Mouse (Mus musculus) embryonic facial prominence, embryonic 12.5 days (tissue): ENCODE results near the gene Zfp54. TPM values are rescaled to one million over a fixed set of nuclear protein-coding genes. Genes with fewer than 3 reads are reported as not detected.
"Not testable (repeated sequence)": the region's sequence is repeated elsewhere in the genome, so short reads cannot be mapped to it uniquely, and the experiment has no call there.

ENCODE experiments used
- ATAC-seq: fragments of 200-750 bp; cut with Nextera tagmentation; 2 replicates; pipeline ENCODE4 v1.8.0; 2017; ENCODE audit not compliant: insufficient number of reproducible peaks, insufficient read depth, low FRiP score, low TSS enrichment
- H3K27ac ChIP-seq: fragments of 300-500 bp; sonication (generic); 2 replicates; pipeline ENCODE4 v1.5.1; 2016; ENCODE audit warnings: mild to moderate bottlenecking
- H3K27me3 ChIP-seq: fragments of 300-500 bp; sonication (generic); 2 replicates; pipeline ENCODE4 v1.6.1; 2016; ENCODE audit warnings: mild to moderate bottlenecking, moderate library complexity
- H3K36me3 ChIP-seq: fragments of 300-500 bp; sonication (generic); 2 replicates; pipeline ENCODE4 v1.6.1; 2016; ENCODE audit warnings: mild to moderate bottlenecking
- H3K4me1 ChIP-seq: fragments of 300-500 bp; sonication (generic); 2 replicates; pipeline ENCODE4 v1.6.1; 2016
- H3K4me2 ChIP-seq: fragments of 300-500 bp; sonication (generic); replicated peaks from 2 replicates; pipeline ENCODE4 v1.6.1; 2016; ENCODE audit warnings: mild to moderate bottlenecking, moderate library complexity
- H3K4me3 ChIP-seq: fragments of 300-500 bp; sonication (generic); 2 replicates; pipeline ENCODE4 v1.5.1; 2016; ENCODE audit warnings: mild to moderate bottlenecking
- H3K9ac ChIP-seq: fragments of 300-500 bp; sonication (generic); 2 replicates; pipeline ENCODE4 v1.6.1; 2016; ENCODE audit warnings: mild to moderate bottlenecking, moderate library complexity
- H3K9me3 ChIP-seq: fragments of 300-500 bp; sonication (generic); 2 replicates; pipeline ENCODE4 v1.6.1; 2016; ENCODE audit warnings: mild to moderate bottlenecking, moderate library complexity
- WGBS: fragments of 180-500 bp; shearing (Covaris S2); methylation state at CpG from one replicate; pipeline ENCODE4 v1.1.7; 2016; 5-methylcytosine and 5-hydroxymethylcytosine counted together
- polyA plus RNA-seq: library from polyadenylated mRNA; unstranded; fragments of >200 nt; fragmentation: Nextera tagmentation; extraction: Ambion mirVana; gene quantifications from 2 replicates; pipeline ENCODE4 v1.2.1, GENCODE M21; 2016

The Zfp54 gene
- 2.8 and 3.3 TPM in 2 replicates for polyA plus RNA-seq

DNA sequence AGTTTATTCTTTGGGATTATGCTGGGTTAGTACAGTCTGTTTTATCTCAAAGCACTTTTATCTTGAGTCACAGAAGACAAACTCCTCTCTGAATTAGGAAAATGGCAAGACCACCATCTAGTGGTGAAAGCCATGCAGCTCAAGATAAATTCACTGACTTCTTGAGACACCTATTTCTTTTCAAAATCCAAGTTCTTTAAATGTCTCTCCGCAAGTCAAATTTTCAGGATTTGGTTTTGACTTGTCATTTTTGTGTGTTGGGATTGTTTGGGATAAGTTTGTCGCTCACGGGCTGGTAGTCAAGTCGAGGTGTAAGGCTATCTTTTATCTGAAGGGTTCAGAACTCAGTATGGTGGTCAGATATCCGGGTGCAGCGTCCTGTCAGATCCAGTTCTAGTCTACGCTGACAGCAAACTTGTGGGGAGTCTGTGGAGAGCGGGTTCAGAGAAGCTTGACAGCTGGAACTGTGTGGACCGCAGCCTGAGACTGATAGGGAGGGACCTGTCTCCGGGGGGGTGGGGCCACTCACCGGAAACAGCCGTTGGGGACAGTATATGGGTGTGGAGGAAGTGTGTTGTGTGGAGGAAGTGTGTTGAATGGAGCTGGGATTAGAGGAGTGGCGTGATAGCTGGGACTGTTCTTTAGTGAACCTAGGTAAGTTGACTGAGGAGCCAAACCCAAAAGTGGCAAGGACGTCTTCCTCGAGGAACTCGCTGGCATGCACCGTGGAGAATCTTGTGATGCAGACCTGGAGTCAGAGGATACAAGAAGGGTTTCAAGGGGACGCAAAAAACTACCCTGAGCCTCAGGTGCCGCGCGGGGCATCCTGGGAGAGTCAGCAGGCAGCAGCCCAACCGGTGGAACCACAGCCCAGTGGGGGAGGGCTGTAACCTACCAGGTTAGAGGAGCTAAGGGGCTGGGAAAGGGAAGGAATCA lies at the start of gene Zfp54:
Gene Zfp54 (plus strand): TSS at position 564 of the 936 bp plus-strand sequence.
- Histone ChIP-seq H3K36me3 (no peaks in the 10 kb centered on the region), H3K4me2 (peak within 1 kb of the TSS; percentile 88), H3K27ac (peak within 1 kb of the TSS; percentile 36; the same call in 1 of the 2 replicates), H3K9me3 (no peaks in the 10 kb centered on the region), H3K27me3 (no peaks in the 10 kb centered on the region), H3K9ac (peak within 1 kb of the TSS; percentile 36; the same call in 1 of the 2 replicates), H3K4me1 (no peaks in the 10 kb centered on the region), H3K4me3 (peak within 1 kb of the TSS; percentile 47)
- under 1% methylated on average over 22 of the region's 22 CpGs for WGBS
- peak; percentile 99 for ATAC-seq

DNA sequence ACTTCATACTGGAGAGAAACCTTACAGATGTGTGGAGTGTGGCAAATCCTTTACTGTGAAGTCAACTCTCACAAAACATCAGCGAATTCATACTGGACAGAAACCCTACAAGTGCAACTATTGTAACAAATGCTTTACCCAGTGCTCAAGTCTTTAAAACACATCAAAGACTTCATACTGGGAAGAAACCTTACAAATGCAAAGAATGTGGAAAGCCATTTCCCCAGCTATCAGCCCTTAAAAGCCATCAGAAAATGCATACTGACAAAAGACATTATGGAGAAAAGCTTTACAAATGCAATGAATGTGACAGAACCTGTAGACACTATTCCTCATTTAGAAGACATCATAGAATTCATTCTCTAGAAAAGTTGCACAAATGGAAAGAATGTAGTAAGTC lies 47.7 kb upstream of the Zfp54 start:
- WGBS: 67% methylated on average over 1 of the region's 1 CpGs
- no peak overlapping the region for H3K4me2 ChIP-seq
- no peaks in the 10 kb centered on the region for H3K36me3 ChIP-seq
- H3K4me3 ChIP-seq: no peak overlapping the region
- no peaks in the 10 kb centered on the region for H3K9me3 ChIP-seq
- H3K4me1 ChIP-seq: no peaks in the 10 kb centered on the region
- H3K27ac ChIP-seq: no peak overlapping the region
- ATAC-seq: no peak
- no peaks in the 10 kb centered on the region for H3K27me3 ChIP-seq
- no peak overlapping the region for H3K9ac ChIP-seq

DNA sequence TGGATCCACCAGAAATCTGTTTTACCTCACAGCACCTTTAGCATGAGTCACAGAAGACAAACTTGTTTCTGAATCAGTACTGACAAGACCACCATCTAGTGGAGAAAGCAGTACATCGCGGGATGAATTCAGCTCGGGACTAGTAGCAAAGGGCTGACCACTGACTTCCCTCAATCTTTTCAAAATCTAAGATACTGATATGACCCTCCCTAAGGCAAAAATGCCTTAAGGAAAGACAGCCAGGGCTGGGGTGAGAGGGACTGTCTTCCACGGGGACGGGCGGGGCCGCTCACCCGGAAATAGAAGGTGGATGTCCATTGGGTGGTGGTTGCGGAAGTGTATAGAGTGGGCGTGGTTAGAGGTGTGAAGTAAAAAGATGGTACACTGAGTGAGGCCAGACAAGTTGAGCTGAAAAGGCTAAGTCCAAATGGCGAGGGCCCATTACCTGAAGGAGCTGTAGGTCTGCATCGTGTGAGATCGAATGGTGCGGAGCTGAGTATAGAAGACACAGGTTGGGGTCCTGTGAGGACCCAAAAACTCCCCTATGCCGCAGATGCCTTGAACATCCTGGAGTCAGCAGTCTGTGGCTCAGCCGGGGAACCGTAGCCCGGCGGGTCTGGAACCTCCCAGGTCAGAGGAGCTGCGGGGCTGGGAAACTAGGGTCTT lies 39.5 kb upstream of the Zfp54 start, which contains the start of gene Zfp677:
Gene Zfp677 (plus strand): TSS at position 358 of the 666 bp plus-strand sequence.
- peak; percentile 97 for ATAC-seq
- H3K27ac ChIP-seq: no peak within 1 kb of the TSS
- 6% methylated on average over 20 of the region's 20 CpGs for WGBS

DNA sequence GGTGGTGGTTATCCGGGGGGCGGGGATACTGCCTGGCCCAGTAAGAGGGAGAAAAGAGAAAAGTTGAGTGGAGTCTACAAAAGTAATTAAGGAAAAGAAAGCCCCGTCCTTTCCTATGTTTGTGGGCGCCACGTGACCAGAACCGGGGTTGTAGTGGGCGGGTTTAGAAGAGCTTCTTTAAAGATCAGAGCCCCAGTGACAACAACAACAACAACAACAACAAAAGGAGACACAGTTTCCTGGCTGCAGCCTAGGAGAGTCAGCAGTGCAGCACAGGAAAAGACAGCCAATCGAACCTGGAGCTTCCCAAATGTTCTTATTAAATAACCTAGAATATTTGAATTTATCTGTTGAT lies 39.0 kb upstream of the Zfp54 start:
- Histone ChIP-seq H3K4me3 (peak overlapping the region; percentile 51), H3K4me2 (peak overlapping the region; percentile 72)
- ATAC-seq: no peak

More for the DNA sequence above, 39.5 kb upstream of the Zfp54 start, which contains the start of gene Zfp677:
- H3K4me2 ChIP-seq: peak within 1 kb of the TSS; percentile 72
- H3K4me3 ChIP-seq: peak within 1 kb of the TSS; percentile 51
- H3K9ac ChIP-seq: peak within 1 kb of the TSS; percentile 28; the same call in 1 of the 2 replicates
- no peaks in the 10 kb centered on the region for H3K4me1 ChIP-seq
- no peaks in the 10 kb centered on the region for H3K36me3 ChIP-seq
- H3K9me3 ChIP-seq: no peaks in the 10 kb centered on the region
- no peaks in the 10 kb centered on the region for H3K27me3 ChIP-seq

DNA sequence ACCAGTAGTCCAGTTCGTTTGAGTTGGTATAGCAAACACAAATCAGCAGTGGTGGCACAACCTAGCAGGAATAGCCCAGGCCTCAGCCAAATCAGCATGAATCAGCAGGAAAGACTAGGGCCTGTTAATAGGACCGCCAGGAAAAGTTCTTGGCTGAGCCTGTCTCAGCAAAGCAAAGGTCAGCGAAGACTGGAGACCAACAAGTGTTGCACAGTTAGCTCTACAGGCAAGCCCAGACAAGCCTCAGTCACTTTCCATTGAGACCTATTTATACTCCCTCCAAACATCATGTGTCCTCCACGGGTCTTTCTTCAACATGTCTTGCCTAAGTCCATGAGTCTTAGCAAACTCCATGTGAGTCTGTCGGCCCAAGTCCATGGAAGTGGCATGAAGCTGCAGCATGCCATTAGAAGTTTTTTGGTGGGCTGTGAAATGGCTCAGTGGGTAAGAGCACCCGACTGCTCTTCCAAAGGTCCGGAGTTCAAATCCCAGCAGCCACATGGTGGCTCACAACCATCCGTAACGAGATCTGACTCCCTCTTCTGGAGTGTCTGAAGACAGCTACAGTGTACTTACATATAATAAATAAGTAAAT lies 15.9 kb downstream of the Zfp54 start:
- not testable (repeated sequence) for H3K4me2 ChIP-seq, H3K27ac ChIP-seq, ATAC-seq, H3K4me3 ChIP-seq, H3K36me3 ChIP-seq, H3K4me1 ChIP-seq, H3K9me3 ChIP-seq, H3K9ac ChIP-seq, H3K27me3 ChIP-seq
- WGBS: 82% methylated on average over 9 of the region's 9 CpGs

More for the DNA sequence above, 39.0 kb upstream of the Zfp54 start:
- peak overlapping the region; percentile 28; the same call in 1 of the 2 replicates for H3K9ac ChIP-seq
- no peaks in the 10 kb centered on the region for H3K9me3 ChIP-seq
- H3K27ac ChIP-seq: no peak overlapping the region
- H3K27me3 ChIP-seq: no peaks in the 10 kb centered on the region
- H3K4me1 ChIP-seq: no peaks in the 10 kb centered on the region
- H3K36me3 ChIP-seq: no peaks in the 10 kb centered on the region
- 12% methylated on average over 8 of the region's 8 CpGs for WGBS

DNA sequence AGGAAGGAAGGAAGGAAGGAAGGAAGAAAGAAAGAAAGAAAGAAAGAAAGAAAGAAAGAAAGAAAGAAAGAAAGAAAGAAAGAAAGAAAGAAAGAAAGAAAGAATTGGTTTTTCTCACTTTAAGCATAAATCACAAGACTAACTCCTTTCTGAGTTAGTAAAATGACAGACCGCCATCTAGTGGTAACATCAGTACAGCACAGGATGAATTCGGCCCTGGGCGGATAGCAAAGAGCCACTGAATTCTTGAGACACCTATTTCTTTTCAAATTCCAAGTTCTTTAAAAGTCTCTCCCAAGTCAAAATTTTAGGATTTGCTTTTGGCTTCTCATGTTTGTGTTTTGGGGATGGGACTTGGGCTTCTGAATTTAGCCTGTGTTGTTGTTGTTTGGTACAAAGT lies 26.6 kb downstream of the Zfp54 start:
- H3K4me1 ChIP-seq: peaks cover 6% of the 10 kb centered on the region; the same call in 1 of the 2 replicates
- H3K9me3 ChIP-seq: no peaks in the 10 kb centered on the region
- peak overlapping the region; percentile 81 for H3K27ac ChIP-seq
- 0 out of 2 replicates have a peak overlapping the region, but pooled peaks have one; percentile 30 for H3K9ac ChIP-seq
- ATAC-seq: peak; percentile 70; the same call in 1 of the 2 replicates
- H3K4me3 ChIP-seq: peak overlapping the region; percentile 55
- H3K36me3 ChIP-seq: no peaks in the 10 kb centered on the region
- H3K27me3 ChIP-seq: no peaks in the 10 kb centered on the region
- WGBS: 0% methylated on average over 3 of the region's 3 CpGs
- peak overlapping the region; percentile 57 for H3K4me2 ChIP-seq

DNA sequence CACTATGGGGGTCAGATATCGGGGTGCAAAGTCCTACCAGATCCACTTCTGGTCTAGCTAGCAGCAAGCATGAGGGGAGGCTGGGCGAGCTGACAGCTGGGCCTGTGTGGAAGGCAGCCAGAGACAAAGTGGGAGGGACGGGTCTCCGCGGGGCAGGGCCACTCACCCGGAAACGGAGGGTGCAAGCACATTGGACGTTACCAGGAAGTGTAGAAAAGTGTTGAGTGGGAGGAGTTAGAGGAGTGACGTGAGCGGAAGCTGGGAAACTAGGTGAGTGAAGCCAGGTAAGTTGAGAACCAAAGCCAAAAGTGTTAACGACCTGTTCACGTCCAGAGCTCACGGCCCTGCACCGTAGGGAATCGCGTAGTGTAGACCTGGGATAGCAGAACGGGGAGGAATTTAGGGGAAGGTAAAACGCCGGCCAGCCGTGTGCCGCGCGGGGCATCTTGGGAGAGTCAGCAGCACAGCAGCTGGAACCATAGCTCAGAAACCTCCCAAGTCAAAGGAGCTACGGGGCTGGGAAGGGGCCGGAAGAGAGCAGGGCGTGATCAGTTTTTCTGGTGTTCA lies 27.2 kb downstream of the Zfp54 start, which contains the start of gene Zfp51:
Gene Zfp51 (plus strand): TSS at position 237 of the 567 bp plus-strand sequence.
- peak within 1 kb of the TSS; percentile 55 for H3K4me3 ChIP-seq
- ATAC-seq: peak; percentile 100
- under 1% methylated on average over 26 of the region's 26 CpGs for WGBS
- H3K36me3 ChIP-seq: no peaks in the 10 kb centered on the region
- peak within 1 kb of the TSS; percentile 57 for H3K4me2 ChIP-seq
- no peaks in the 10 kb centered on the region for H3K9me3 ChIP-seq
- no peaks in the 10 kb centered on the region for H3K27me3 ChIP-seq
- peaks cover 6% of the 10 kb centered on the region; the same call in 1 of the 2 replicates for H3K4me1 ChIP-seq
- peak within 1 kb of the TSS; percentile 81 for H3K27ac ChIP-seq
- H3K9ac ChIP-seq: peak within 1 kb of the TSS; percentile 30; the same call in 1 of the 2 replicates

DNA sequence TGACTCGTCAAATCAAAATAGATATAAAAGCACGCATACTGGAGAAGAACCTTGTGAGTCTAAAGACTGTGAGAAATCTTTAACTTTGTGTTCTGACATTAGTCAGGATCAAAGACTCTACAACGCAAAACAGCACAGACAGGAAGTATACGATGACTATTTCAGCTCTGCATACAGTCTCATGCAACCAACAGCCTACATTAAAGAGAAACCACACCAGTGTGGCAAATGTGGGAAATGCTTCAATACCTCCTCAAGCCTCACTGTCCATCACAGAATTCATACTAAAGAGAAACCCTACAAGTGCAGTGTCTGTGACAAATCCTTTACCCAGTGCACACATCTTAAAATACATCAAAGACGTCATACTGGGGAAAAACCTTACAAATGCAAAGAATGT lies 40.5 kb downstream of the Zfp54 start:
- H3K36me3 ChIP-seq: peaks cover 32% of the 10 kb centered on the region
- 91% methylated on average over 5 of the region's 5 CpGs for WGBS

DNA sequence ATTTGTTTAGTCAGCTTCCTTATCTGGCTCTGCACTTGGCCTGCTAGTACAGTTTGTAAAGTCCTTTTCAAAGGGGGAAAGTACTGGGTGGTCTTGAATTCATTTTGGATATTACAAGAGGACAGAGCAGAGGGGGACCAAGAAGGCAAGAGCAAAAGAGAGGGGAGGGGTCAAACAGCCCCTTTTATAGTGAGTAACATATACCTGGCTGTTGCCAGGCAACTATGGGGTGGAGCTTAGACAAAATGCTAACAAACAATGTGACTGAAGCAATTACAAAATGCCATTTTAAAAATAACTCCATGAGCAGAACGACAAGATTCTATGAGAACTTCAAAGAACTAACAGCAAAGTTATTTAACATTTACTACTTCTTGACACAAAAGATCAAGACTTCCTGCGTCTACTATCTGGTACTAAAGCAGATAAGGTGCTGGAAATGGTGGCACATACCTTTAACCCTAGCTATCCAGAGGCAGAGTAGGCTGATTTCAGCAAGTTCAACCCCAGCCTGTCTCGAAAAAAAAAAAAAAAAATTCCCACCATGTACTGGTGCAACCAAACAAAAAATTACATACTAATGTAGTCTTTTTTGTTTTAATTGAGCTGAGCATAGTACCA lies 49.1 kb downstream of the Zfp54 start:
- WGBS: 69% methylated on average over 3 of the region's 3 CpGs

More for the DNA sequence above, 40.5 kb downstream of the Zfp54 start:
- Histone ChIP-seq H3K9me3 (no peaks in the 10 kb centered on the region), H3K4me3 (no peak overlapping the region), H3K4me1 (no peaks in the 10 kb centered on the region), H3K27ac (no peak overlapping the region), H3K27me3 (no peaks in the 10 kb centered on the region), H3K4me2 (no peak overlapping the region), H3K9ac (no peak overlapping the region)
- ATAC-seq: no peak

DNA sequence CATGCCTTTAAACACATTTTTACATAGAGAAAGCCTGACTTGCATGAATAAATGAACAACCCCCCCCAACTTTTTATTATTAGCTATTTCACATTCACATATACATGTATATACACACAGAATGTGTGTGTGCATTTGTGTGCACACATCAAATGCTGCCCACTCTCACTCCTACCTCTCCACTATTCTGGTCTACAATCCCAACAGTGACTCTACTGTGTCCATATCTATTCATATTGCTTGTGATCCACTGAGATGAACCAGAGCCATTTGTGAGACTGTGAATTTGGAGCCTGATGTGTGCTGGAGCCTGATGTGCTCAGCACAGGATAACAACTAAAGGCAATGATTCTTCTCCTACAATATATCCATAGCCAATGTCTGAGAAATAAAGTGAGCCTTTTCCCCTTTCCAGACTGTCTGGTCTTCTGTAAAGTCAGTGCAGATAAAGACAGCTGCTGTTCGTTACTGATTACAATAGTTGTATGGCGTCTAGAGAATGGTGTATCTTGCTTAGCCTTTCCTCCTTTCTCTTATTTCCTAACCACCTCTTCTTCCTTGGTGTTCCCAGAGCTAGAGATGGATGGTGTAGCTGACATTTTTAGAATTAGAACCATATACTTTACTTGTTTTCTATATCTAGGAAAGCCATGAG lies 49.8 kb downstream of the Zfp54 start:
- H3K36me3 ChIP-seq: no peaks in the 10 kb centered on the region
- H3K27ac ChIP-seq: peak overlapping the region; percentile 54; the same call in 1 of the 2 replicates
- ATAC-seq: no peak
- H3K9ac ChIP-seq: no peak overlapping the region
- H3K4me2 ChIP-seq: peak overlapping the region; percentile 15; the same call in 1 of the 2 replicates
- H3K4me3 ChIP-seq: no peak overlapping the region
- peaks cover 12% of the 10 kb centered on the region; the same call in 1 of the 2 replicates for H3K4me1 ChIP-seq
- WGBS: 59% methylated on average over 2 of the region's 2 CpGs
- H3K9me3 ChIP-seq: no peaks in the 10 kb centered on the region
- no peaks in the 10 kb centered on the region for H3K27me3 ChIP-seq

More for the DNA sequence above, 49.1 kb downstream of the Zfp54 start:
- H3K4me2 ChIP-seq: no peak overlapping the region
- no peak overlapping the region for H3K9ac ChIP-seq
- H3K27ac ChIP-seq: no peak overlapping the region
- H3K4me3 ChIP-seq: no peak overlapping the region
- H3K36me3 ChIP-seq: no peaks in the 10 kb centered on the region
- no peaks in the 10 kb centered on the region for H3K9me3 ChIP-seq
- no peak for ATAC-seq
- H3K27me3 ChIP-seq: no peaks in the 10 kb centered on the region
- H3K4me1 ChIP-seq: peaks cover 12% of the 10 kb centered on the region; the same call in 1 of the 2 replicates
